Mouse (Mus musculus): ENCODE results near the gene Robo1. TPM values are rescaled to one million over a fixed set of nuclear protein-coding genes. Genes with fewer than 3 reads are reported as not detected.

The Robo1 gene
- polyA plus RNA-seq, 1 experiment from 2014 or later: 40.1 TPM

DNA sequence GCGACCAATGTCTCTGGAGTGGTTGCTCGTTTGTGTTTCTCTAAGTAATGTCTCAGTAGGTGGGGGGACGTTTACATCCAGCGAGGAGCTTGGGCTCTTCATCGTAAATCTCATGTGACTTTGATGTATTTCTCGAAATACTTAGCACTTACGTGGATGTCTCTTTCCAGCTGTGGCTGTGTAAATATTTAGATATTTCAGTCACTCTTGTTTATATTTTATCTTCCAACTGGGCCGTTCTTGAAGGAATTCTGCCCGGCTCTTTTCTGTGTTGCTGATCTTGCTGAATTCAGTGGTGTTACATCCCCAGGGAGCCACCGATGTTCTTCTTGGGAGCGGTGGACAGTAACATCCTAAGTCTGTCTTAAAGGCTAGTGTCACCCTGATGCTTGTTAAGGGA lies 427.1 kb downstream of the Robo1 start:
- H3K9me3 ChIP-seq (ENCODE audit: control insufficient read depth, low read length): no peaks in the 10 kb centered on the region
- DNase-seq (ENCODE audit: low spot score): no peak
- no peaks in the 10 kb centered on the region for H3K4me1 ChIP-seq (ENCODE audit: control insufficient read depth, insufficient read depth, low read length)
- no peak overlapping the region for H3K9ac ChIP-seq (ENCODE audit: low read length)
- 45% methylated on average over 11 of the region's 11 CpGs for WGBS
- no peaks in the 10 kb centered on the region for H3K27me3 ChIP-seq (ENCODE audit: control insufficient read depth, insufficient read depth, low read length)
- H3K4me2 ChIP-seq (ENCODE audit: low read depth, severe bottlenecking): no peak overlapping the region
- H3K36me3 ChIP-seq (ENCODE audit: control insufficient read depth, insufficient read depth, low read length): no peaks in the 10 kb centered on the region
- H3K4me3 ChIP-seq (ENCODE audit: low read depth, low read length): no peak overlapping the region
- H3K27ac ChIP-seq (replicated peaks; ENCODE audit: low read depth, low read length): no peak overlapping the region
- no peak for ATAC-seq (ENCODE audit: insufficient number of reproducible peaks, low FRiP score, low TSS enrichment, low read depth)

DNA sequence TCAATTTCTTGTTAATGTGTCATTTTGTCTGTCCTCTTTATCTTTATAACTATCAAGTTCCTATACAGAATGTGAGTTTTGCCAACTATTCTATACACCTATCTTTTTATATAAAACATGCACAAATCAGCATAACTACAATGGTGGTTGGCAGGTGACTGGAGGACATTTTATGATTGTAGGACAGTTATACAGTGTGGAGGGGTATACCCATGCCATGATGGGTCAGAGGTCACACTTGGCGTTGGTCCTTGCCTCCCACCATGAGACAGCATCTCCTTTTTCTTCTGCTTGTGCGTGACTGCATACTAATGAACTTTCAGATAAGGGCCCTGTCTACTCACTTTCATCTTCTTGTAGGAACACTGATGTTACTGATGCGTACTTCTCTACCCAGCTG lies 427.5 kb downstream of the Robo1 start:
- WGBS: 85% methylated on average over 3 of the region's 3 CpGs
- Histone ChIP-seq H3K27me3 (ENCODE audit: control insufficient read depth, insufficient read depth, low read length) (no peaks in the 10 kb centered on the region), H3K4me3 (ENCODE audit: low read depth, low read length) (no peak overlapping the region), H3K4me1 (ENCODE audit: control insufficient read depth, insufficient read depth, low read length) (no peaks in the 10 kb centered on the region), H3K36me3 (ENCODE audit: control insufficient read depth, insufficient read depth, low read length) (no peaks in the 10 kb centered on the region), H3K27ac (replicated peaks; ENCODE audit: low read depth, low read length) (no peak overlapping the region), H3K4me2 (ENCODE audit: low read depth, severe bottlenecking) (no peak overlapping the region), H3K9ac (ENCODE audit: low read length) (no peak overlapping the region), H3K9me3 (ENCODE audit: control insufficient read depth, low read length) (no peaks in the 10 kb centered on the region)
- DNase-seq (ENCODE audit: low spot score): no peak
- ATAC-seq (ENCODE audit: insufficient number of reproducible peaks, low FRiP score, low TSS enrichment, low read depth): no peak

GRCm38 (mm10) chr16:72737154-72737553 lies 429.0 kb downstream of the Robo1 start:
- no peaks in the 10 kb centered on the region for H3K27me3 ChIP-seq (ENCODE audit: control insufficient read depth, insufficient read depth, low read length)
- DNase-seq (ENCODE audit: low spot score) (no peak), ATAC-seq (ENCODE audit: insufficient number of reproducible peaks, low FRiP score, low TSS enrichment, low read depth) (no peak)
- no peaks in the 10 kb centered on the region for H3K4me1 ChIP-seq (ENCODE audit: control insufficient read depth, insufficient read depth, low read length)
- 61% methylated on average over 4 of the region's 4 CpGs for WGBS
- no peaks in the 10 kb centered on the region; the same call in 1 of the 2 replicates for H3K36me3 ChIP-seq (ENCODE audit: control insufficient read depth, insufficient read depth, low read length)
- no peak overlapping the region for H3K4me2 ChIP-seq (ENCODE audit: low read depth, severe bottlenecking)
- H3K9ac ChIP-seq (ENCODE audit: low read length): no peak overlapping the region
- H3K4me3 ChIP-seq (ENCODE audit: low read depth, low read length): no peak overlapping the region
- H3K27ac ChIP-seq (replicated peaks; ENCODE audit: low read depth, low read length): no peak overlapping the region
- no peaks in the 10 kb centered on the region; the same call in 1 of the 2 replicates for H3K9me3 ChIP-seq (ENCODE audit: control insufficient read depth, low read length)

- no peak overlapping the region for H3K4me2 ChIP-seq (ENCODE audit: low read depth, severe bottlenecking)
- no peaks in the 10 kb centered on the region for H3K4me1 ChIP-seq (ENCODE audit: control insufficient read depth, insufficient read depth, low read length)
- H3K27me3 ChIP-seq (ENCODE audit: control insufficient read depth, insufficient read depth, low read length): no peaks in the 10 kb centered on the region
- 86% methylated on average over 7 of the region's 7 CpGs for WGBS
- H3K36me3 ChIP-seq (ENCODE audit: control insufficient read depth, insufficient read depth, low read length): peaks cover 9% of the 10 kb centered on the region
- DNase-seq (ENCODE audit: low spot score): no peak
- H3K4me3 ChIP-seq (ENCODE audit: low read depth, low read length): no peak overlapping the region
- no peak for ATAC-seq (ENCODE audit: insufficient number of reproducible peaks, low FRiP score, low TSS enrichment, low read depth)
- no peak overlapping the region for H3K27ac ChIP-seq (replicated peaks; ENCODE audit: low read depth, low read length)
- no peaks in the 10 kb centered on the region; the same call in 1 of the 2 replicates for H3K9me3 ChIP-seq (ENCODE audit: control insufficient read depth, low read length)
- H3K9ac ChIP-seq (ENCODE audit: low read length): no peak overlapping the region
Measured at GRCm38 (mm10) chr16:72740218-72740617, 432.1 kb downstream of the Robo1 start.

DNA sequence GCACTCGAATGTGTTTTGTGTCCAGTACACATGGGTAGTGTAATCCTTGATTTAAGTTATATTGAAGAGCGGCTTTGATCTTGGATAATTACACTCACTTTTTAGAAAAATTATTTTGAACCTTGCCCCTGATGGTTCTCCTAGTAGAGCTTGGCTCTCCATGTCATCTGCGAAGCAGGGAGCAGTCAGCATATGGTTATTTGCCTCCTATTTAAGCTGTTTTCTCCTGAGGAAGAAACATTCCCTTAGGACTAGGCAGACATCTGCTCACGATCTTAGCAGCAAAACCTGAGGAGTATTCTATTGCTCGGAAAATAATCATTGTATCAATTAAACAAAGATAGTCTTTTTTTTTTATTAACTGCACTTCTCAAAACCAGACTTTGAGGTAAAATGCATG lies 439.6 kb downstream of the Robo1 start:
- ATAC-seq (ENCODE audit: insufficient number of reproducible peaks, low FRiP score, low TSS enrichment, low read depth) (no peak), DNase-seq (ENCODE audit: low spot score) (no peak)
- Histone ChIP-seq H3K4me1 (ENCODE audit: control insufficient read depth, insufficient read depth, low read length) (peaks cover 4% of the 10 kb centered on the region; the same call in 1 of the 2 replicates), H3K36me3 (ENCODE audit: control insufficient read depth, insufficient read depth, low read length) (peaks cover 6% of the 10 kb centered on the region), H3K27me3 (ENCODE audit: control insufficient read depth, insufficient read depth, low read length) (no peaks in the 10 kb centered on the region), H3K27ac (replicated peaks; ENCODE audit: low read depth, low read length) (no peak overlapping the region), H3K9me3 (ENCODE audit: control insufficient read depth, low read length) (no peaks in the 10 kb centered on the region), H3K9ac (ENCODE audit: low read length) (no peak overlapping the region), H3K4me3 (ENCODE audit: low read depth, low read length) (no peak overlapping the region), H3K4me2 (ENCODE audit: low read depth, severe bottlenecking) (no peak overlapping the region)
- WGBS: 89% methylated on average over 5 of the region's 5 CpGs

DNA sequence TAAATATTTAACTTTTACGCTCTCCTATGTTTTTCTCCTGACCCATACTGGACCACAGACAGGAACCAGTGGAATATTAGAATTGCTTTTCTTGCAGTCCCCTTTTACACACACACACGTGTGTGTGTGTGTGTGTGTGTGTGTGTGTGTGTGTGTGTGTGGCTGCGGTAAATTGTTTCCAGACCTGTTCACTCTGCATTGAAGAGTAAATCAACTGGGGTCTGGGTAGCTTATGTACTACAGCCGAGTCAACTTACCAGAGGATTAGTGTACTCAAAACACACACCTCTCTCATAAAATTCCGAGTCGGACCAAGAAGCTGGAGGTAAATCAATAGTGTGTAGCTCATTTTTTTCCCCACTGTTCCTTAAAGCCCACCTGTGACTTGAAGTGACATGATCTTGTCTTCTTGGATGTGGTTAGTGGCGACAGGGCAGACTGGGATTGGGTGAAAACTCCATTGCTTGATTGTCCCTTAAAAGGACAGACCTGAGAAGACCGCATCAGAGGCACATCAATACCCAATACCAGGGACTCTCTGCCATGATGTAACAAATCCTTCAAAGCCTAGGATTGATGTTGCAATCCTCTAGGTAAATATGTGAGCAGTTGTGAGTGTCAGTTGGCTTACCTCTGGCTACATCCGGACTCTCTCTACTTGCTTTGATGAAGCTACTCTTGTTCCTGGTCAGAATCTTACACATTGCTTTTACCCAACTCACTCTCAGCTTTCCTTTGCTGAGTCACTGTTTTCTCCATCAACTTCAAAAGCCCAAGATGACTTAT lies 457.2 kb downstream of the Robo1 start:
- Histone ChIP-seq H3K9me3 (ENCODE audit: control insufficient read depth, low read length) (no peaks in the 10 kb centered on the region), H3K4me1 (ENCODE audit: control insufficient read depth, insufficient read depth, low read length) (peaks cover 4% of the 10 kb centered on the region; the same call in 1 of the 2 replicates), H3K4me2 (ENCODE audit: low read depth, severe bottlenecking) (no peak overlapping the region), H3K36me3 (ENCODE audit: control insufficient read depth, insufficient read depth, low read length) (no peaks in the 10 kb centered on the region), H3K27ac (replicated peaks; ENCODE audit: low read depth, low read length) (no peak overlapping the region), H3K9ac (ENCODE audit: low read length) (no peak overlapping the region), H3K4me3 (ENCODE audit: low read depth, low read length) (no peak overlapping the region), H3K27me3 (ENCODE audit: control insufficient read depth, insufficient read depth, low read length) (no peaks in the 10 kb centered on the region)
- DNase-seq (ENCODE audit: low spot score) (no peak), ATAC-seq (ENCODE audit: insufficient number of reproducible peaks, low FRiP score, low TSS enrichment, low read depth) (peak; percentile 65; the same call in 1 of the 2 replicates)
- 54% methylated on average over 9 of the region's 9 CpGs for WGBS

GRCm38 (mm10) chr16:72769214-72769834 lies 461.2 kb downstream of the Robo1 start:
- Histone ChIP-seq H3K4me3 (ENCODE audit: low read depth, low read length) (no peak overlapping the region), H3K4me2 (ENCODE audit: low read depth, severe bottlenecking) (no peak overlapping the region), H3K9ac (ENCODE audit: low read length) (no peak overlapping the region), H3K27me3 (ENCODE audit: control insufficient read depth, insufficient read depth, low read length) (no peaks in the 10 kb centered on the region), H3K27ac (replicated peaks; ENCODE audit: low read depth, low read length) (no peak overlapping the region), H3K4me1 (ENCODE audit: control insufficient read depth, insufficient read depth, low read length) (peaks cover 4% of the 10 kb centered on the region; the same call in 1 of the 2 replicates), H3K36me3 (ENCODE audit: control insufficient read depth, insufficient read depth, low read length) (no peaks in the 10 kb centered on the region), H3K9me3 (ENCODE audit: control insufficient read depth, low read length) (no peaks in the 10 kb centered on the region)
- DNase-seq (ENCODE audit: low spot score): no peak
- ATAC-seq (ENCODE audit: insufficient number of reproducible peaks, low FRiP score, low TSS enrichment, low read depth): no peak
- 74% methylated on average over 8 of the region's 8 CpGs for whole genome bisulfite sequencing

DNA sequence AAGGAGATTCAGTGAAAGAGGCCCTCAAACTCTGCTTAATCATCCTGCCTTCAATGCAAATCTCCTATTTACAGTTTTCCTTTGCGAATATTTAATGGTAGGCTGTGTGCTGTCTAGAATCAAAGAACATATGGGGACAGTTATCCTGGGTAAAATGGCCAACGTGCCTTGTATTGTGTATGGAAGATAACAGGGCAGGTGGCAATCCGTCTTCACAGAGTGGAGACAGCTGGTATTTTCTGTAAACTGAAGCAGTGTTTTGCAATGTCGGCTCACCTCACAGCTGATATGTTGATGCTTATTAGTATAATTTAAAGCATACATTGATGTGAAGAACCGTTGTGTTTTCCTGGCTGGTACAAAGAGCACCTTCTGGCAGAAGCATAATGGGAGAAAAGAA lies 464.2 kb downstream of the Robo1 start:
- Histone ChIP-seq H3K9me3 (ENCODE audit: control insufficient read depth, low read length) (no peaks in the 10 kb centered on the region), H3K36me3 (ENCODE audit: control insufficient read depth, insufficient read depth, low read length) (no peaks in the 10 kb centered on the region), H3K4me3 (ENCODE audit: low read depth, low read length) (no peak overlapping the region), H3K27me3 (ENCODE audit: control insufficient read depth, insufficient read depth, low read length) (no peaks in the 10 kb centered on the region), H3K4me2 (ENCODE audit: low read depth, severe bottlenecking) (no peak overlapping the region), H3K27ac (replicated peaks; ENCODE audit: low read depth, low read length) (no peak overlapping the region), H3K9ac (ENCODE audit: low read length) (no peak overlapping the region), H3K4me1 (ENCODE audit: control insufficient read depth, insufficient read depth, low read length) (no peaks in the 10 kb centered on the region)
- DNase-seq (ENCODE audit: low spot score): no peak
- 41% methylated on average over 5 of the region's 5 CpGs for WGBS
- ATAC-seq (ENCODE audit: insufficient number of reproducible peaks, low FRiP score, low TSS enrichment, low read depth): no peak
